Mouse (Mus musculus) neural tube, embryonic 11.5 days (tissue): Measurements from ENCODE around the gene Extl2. TPM values are rescaled to one million over a fixed set of nuclear protein-coding genes. Genes with fewer than 3 reads are reported as not detected.

Experiments
- microRNA-seq: library from miRNA; unstranded; fragments of <30 nt; microRNA quantifications from one replicate; pipeline ENCODE4, GENCODE M21; 2016
- polyA plus RNA-seq: library from polyadenylated mRNA; unstranded; fragments of >200 nt; fragmentation: Nextera tagmentation; extraction: Ambion mirVana; gene quantifications from 2 replicates; pipeline ENCODE4 v1.2.1, GENCODE M21; 2014

Extl2 gene
- polyA plus RNA-seq, 1 experiment from 2014 or later = 28.9 TPM

Small RNAs within 50 kb of the gene (microRNA-seq; reads per million reads assigned to microRNA genes)
- gene Mir669n = not detected

Other genes with a start within 250 kb of the Extl2 start
- 28.6 and 31.1 TPM in 2 replicates for gene Dph5, start 119.6 kb upstream of the Extl2 start, polyA plus RNA-seq
- gene Slc30a7, start 56 bp upstream of the Extl2 start, polyA plus RNA-seq = 31.8 and 32.9 TPM in 2 replicates
- gene Vcam1, start 122.2 kb downstream of the Extl2 start, polyA plus RNA-seq = 38.0 and 43.5 TPM in 2 replicates
- gene Gpr88, start 246.0 kb downstream of the Extl2 start, polyA plus RNA-seq = 0.49 and 0.57 TPM in 2 replicates